Mouse (Mus musculus): ENCODE measurements at regions not wholly inside any gene's neighbourhood (a gene's known extent, or its start where the extent isn't known, plus 50 kb on each side); places are given as distances from the start of the nearest gene placed in this dataset.
"Not testable (repeated sequence)": the region's sequence is repeated elsewhere in the genome, so short reads cannot be mapped to it uniquely, and the experiment has no call there.

DNA sequence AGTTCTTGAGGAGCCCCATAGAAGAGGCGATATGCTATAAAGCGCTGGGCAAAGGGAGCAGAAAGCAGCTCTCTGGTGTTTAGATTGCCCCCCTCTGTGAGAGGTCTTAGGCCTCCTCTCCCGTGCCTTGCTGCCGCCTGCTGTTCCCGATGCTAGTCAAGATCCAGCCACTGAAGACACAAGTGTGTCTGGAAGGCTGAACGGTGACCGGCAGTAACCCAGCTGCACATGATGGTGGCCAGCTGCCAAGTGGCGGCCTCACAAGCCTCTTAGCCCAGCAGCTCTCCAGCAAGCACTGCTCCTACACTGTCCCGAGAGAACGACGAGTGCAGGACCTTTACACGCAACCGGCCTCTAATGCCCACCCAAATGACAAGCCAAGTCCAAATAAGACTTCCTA is 104.1 kb upstream of the Abca1 start:
- DNase-seq: peak; percentile 92

- DNase-seq: peak; percentile 76
Observed at GRCm38 (mm10) chr4:53262466-53262865, 102.8 kb upstream of the Abca1 start.

GRCm38 (mm10) chr4:53261556-53262140 is 102.0 kb upstream of the Abca1 start:
- DNase-seq: peak; percentile 75

DNA sequence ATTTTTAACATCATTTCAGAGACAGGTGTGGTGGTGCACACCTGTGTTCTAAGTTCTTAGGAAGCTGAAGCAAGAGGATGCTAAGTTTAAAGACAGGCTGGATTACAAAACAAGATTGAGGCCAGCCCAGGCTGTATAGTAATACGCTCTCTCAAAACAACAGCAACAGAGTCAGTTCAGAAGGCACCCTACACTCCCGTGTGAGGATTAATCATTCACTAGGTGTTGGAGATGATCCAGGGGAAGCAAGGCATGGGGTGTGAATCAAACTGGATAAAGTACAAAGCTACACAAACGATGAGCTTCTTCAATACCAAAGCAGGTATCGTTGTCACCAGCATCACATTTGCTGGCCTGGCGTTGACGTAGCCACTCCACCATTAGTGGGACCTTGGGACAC is 99.3 kb upstream of the Abca1 start:
- no peak for DNase-seq

GRCm38 (mm10) chr4:53256996-53257395 is 97.3 kb upstream of the Abca1 start:
- DNase-seq: peak; percentile 82

- no peak for DNase-seq
Observed at GRCm38 (mm10) chr4:53254483-53254882, 94.8 kb upstream of the Abca1 start.

- DNase-seq: no peak
Observed at GRCm38 (mm10) chr4:53253680-53254079, 94.0 kb upstream of the Abca1 start.

- DNase-seq: no peak
Observed at GRCm38 (mm10) chr4:53250325-53250724, 90.6 kb upstream of the Abca1 start.

- DNase-seq: no peak
Observed at GRCm38 (mm10) chr4:53246083-53246747, 86.5 kb upstream of the Abca1 start.

DNA sequence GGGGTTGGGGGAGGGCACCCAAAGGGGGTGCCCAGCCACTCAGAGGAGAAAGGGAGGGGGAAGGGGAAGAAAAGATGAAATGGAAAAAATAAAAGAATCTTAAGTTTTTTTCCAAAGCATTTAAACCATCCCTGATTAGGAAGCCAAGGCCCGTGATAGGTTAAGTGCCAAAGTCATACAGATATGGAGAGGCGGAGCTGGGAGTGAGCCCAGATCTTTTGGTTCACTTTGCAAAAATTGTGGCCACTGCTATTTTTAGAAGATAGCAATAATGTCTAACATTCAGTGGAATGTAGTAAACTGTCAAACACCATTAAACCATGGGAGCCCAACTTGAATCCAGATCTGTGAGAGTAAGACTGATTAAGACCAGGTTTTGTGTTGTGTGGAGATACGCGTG is 85.9 kb upstream of the Abca1 start:
- no peak for DNase-seq

DNA sequence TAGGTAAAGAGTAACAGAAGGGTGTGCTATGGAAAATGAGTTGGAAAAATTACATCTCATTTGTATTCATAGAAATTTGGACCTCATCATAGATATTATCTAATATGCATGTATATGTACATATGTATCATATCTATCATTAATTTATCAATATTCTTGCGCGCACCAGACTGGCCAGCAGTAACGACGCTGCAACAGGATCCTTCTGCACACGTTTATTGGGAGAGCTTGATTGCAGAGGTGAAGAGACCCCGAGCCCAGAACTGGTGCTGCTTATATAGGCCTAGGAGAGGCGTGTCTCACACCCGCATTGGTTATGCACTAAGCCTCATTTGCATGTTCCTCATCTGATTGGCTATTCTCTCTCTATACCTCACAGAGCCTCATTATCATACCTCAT is 83.8 kb upstream of the Abca1 start:
- DNase-seq: not testable (repeated sequence)

- DNase-seq: peak; percentile 53
Observed at GRCm38 (mm10) chr4:53239856-53240255, 80.2 kb upstream of the Abca1 start.

DNA sequence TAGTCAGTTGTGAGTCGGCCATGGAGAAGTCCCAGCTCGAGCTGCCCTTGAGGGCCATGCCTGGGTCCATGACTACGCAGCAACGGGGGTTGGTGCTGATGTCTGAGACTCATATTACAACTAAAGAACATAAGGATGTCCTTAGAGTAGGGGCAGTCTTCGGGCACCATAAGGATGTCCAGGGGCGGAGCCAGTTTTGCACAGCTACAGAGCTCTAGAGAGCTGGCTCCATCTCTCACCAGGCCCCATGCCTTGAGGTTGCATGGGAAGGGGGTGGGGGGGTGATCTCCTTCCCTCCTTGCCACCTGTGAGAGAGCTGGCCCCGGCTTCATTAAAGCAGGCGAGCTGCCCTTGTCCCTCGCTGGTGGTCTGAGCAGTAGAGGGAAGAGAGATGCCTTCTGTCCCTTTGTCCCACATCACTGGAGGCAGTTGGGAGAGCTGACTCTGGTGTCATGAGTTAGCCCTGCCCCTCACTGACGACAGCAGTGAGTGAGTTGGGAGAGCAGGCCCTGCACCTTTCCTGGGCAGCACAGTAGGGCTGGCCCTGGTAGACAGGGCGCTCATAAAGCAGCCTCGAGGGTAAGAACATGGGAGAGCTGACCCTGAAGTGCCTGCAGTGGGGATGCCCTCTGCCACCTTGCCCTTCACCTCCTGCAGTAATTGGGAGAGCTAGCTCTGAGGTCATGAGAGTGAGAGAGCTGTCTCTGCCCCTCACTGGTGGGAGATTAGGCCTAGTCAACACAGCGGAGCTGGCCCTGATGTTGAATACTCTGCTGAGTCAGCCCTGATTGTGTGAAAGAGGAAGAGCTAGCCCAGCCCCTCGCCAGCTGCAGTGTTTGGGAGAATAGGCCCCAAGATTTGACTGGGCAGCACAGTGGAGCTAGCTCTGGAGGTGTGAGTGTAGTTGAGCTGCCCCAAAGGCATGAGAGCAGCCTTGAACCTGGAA is 78.9 kb upstream of the Abca1 start:
- DNase-seq: no peak

- no peak for DNase-seq
Observed at GRCm38 (mm10) chr4:53235870-53236269, 76.2 kb upstream of the Abca1 start.

- DNase-seq: no peak
Observed at GRCm38 (mm10) chr4:53232436-53232835, 72.7 kb upstream of the Abca1 start.

- DNase-seq: no peak
Observed at GRCm38 (mm10) chr4:53231867-53232266, 72.2 kb upstream of the Abca1 start.

DNA sequence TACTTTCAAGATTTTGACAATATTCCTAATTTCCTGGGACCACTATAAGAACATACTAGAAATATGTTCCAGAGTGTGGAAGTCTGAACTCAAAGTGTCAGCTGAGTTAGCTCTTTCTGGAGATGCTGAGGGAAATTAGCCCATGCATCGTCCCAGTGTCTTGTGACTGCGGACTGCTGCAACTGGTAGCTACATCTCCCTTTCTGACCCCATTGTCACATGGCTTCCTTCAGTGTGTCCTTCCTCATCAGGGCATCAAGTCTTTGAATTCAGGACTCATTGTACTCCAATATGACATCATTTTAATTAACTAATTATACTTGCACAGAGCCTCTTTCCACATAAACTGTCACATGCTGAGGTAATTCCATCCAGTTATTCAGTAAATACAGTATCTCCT is 71.4 kb upstream of the Abca1 start:
- no peak for DNase-seq

DNA sequence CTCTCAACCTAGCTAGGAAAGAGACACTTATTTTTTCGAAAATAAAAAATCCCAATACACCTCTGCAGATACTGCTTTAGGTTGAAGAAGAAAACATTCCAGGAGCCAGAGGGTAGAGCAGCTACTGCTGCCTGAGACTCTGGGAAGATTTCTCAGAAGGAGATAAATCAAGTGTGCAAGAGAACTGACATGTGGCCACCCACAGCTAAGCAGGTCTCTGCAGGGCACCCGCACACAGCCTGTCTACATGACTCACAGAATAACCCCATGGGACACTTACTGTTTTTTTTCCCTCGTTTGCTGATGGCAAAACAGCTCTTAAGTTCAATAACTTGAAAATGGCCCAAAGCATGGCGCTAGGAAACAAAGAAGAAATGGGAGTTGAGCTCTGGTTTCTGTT is 68.7 kb upstream of the Abca1 start:
- peak; percentile 48 for DNase-seq

DNA sequence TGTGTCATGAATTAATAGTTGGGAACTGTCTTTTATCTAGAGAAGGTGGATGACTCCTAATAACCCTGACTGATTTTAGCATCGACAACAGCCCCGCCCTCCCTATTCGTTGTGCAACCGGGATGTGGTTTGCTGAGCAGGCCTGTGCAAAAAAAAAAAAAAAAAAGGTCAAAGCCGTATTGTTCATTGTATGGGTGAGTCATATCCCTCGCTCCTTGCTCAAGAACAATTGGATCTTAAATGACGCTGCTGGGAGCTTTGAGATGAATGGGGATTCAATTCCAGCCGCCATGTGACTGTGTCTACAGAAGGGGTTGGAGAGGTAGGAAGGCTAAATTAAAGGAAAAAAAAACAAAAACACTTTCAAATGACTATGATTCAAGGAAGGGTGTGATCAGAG is 68.1 kb upstream of the Abca1 start:
- peak; percentile 85 for DNase-seq

DNA sequence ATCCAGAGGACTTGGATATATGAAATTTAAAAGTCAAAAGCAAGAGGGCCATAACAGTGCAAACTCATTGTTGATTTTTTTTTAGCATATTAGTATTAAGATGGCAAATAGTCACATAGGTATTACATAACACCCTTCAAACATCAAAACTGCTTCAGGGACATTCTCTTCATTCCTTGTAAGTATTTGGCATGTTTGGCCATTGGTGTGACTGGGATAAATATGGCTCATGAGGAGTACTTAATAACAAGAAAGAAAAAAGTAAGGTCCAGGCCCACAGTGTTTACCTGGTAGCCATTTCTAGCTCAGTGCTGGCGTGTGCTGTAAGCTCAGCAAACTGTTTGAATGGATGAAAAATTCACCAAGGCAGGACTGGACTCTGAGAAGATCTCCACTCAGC is 67.4 kb upstream of the Abca1 start:
- DNase-seq: no peak

GRCm38 (mm10) chr4:53226376-53226775 is 66.7 kb upstream of the Abca1 start:
- DNase-seq: no peak

- DNase-seq: no peak
Observed at GRCm38 (mm10) chr4:53223379-53223778, 63.7 kb upstream of the Abca1 start.

- DNase-seq: no peak
Observed at GRCm38 (mm10) chr4:53220809-53221208, 61.1 kb upstream of the Abca1 start.

Measured in adrenal gland, adult 2 months (tissue).